Mouse (Mus musculus) forebrain, postnatal 0 days (tissue): ENCODE measurements at regions not wholly inside any gene's neighbourhood (a gene's known extent, or its start where the extent isn't known, plus 50 kb on each side); places are given as distances from the start of the nearest gene placed in this dataset.
A peak's percentile ranks its signal among the peaks of the same experiment; 100 is the strongest.

Experiments
- ATAC-seq: fragments of 200-750 bp; cut with Nextera tagmentation; 2 replicates; pipeline ENCODE4 v1.8.0; 2017; ENCODE audit warnings: mild to moderate bottlenecking, moderate library complexity
- DNase-seq: peaks from one replicate; pipeline ENCODE4 v3.0.0-alpha.2; 2015
- H3K27ac ChIP-seq: fragments of 300-500 bp; sonication (generic); 2 replicates; pipeline ENCODE4 v1.5.1; 2014; ENCODE audit warnings: low read depth, mild to moderate bottlenecking, antibody characterized with exemption, low read length, moderate library complexity, mixed read lengths
- H3K27me3 ChIP-seq: fragments of 300-500 bp; sonication (generic); 2 replicates; pipeline ENCODE4 v1.6.1; 2014; ENCODE audit warnings: mild to moderate bottlenecking, low read length, mixed read lengths; ENCODE audit not compliant: insufficient read depth
- H3K36me3 ChIP-seq: fragments of 300-500 bp; sonication (generic); 2 replicates; pipeline ENCODE4 v1.6.1; 2014; ENCODE audit warnings: mild to moderate bottlenecking, moderate library complexity; ENCODE audit not compliant: insufficient read depth
- H3K4me1 ChIP-seq: fragments of 300-500 bp; sonication (generic); 2 replicates; pipeline ENCODE4 v1.6.1; 2014; ENCODE audit warnings: antibody characterized with exemption; ENCODE audit not compliant: insufficient read depth
- H3K4me2 ChIP-seq: fragments of 300-500 bp; sonication (generic); 2 replicates; pipeline ENCODE4 v1.6.1; 2014; ENCODE audit warnings: low read depth, mild to moderate bottlenecking, moderate library complexity
- H3K4me3 ChIP-seq: fragments of 300-500 bp; sonication (generic); 2 replicates; pipeline ENCODE4 v1.5.1; 2014; ENCODE audit warnings: low read depth, low read length, mixed read lengths
- H3K9ac ChIP-seq: fragments of 300-500 bp; sonication (generic); 2 replicates; pipeline ENCODE4 v1.6.1; 2014; ENCODE audit warnings: mild to moderate bottlenecking
- H3K9me3 ChIP-seq: fragments of 300-500 bp; sonication (generic); 2 replicates; pipeline ENCODE4 v1.6.1; 2016; ENCODE audit warnings: low read length
- CTCF ChIP-seq: sonication (generic); IDR thresholded peaks from 2 replicates; pipeline ENCODE4 v1.5.1; 2016; ENCODE audit warnings: antibody characterized with exemption, control low read depth, low read depth
- WGBS: fragments of 180-500 bp; shearing (Covaris S2); extraction: QIAGEN DNeasy Blood & Tissue Kit; methylation state at CpG from one replicate; pipeline ENCODE4 v1.1.7; 2014; 5-methylcytosine and 5-hydroxymethylcytosine counted together

GRCm38 (mm10) chr3:21341916-21342315 lies 734.5 kb upstream of the Tbl1xr1 start:
- H3K4me3 ChIP-seq: no peak overlapping the region
- H3K36me3 ChIP-seq: no peaks in the 10 kb centered on the region
- ATAC-seq (no peak), DNase-seq (no peak)
- no peaks in the 10 kb centered on the region for H3K27me3 ChIP-seq
- H3K4me2 ChIP-seq: no peak overlapping the region
- TF ChIP-seq CTCF: no peak
- H3K27ac ChIP-seq: no peak overlapping the region
- no peaks in the 10 kb centered on the region for H3K4me1 ChIP-seq
- no peaks in the 10 kb centered on the region for H3K9me3 ChIP-seq
- H3K9ac ChIP-seq: no peak overlapping the region

GRCm38 (mm10) chr3:21343095-21343494 lies 733.4 kb upstream of the Tbl1xr1 start:
- H3K9ac ChIP-seq: no peak overlapping the region
- no peak overlapping the region for H3K27ac ChIP-seq
- H3K9me3 ChIP-seq: no peaks in the 10 kb centered on the region
- H3K27me3 ChIP-seq: no peaks in the 10 kb centered on the region
- no peaks in the 10 kb centered on the region for H3K36me3 ChIP-seq
- H3K4me1 ChIP-seq: no peaks in the 10 kb centered on the region
- TF ChIP-seq CTCF: no peak
- no peak overlapping the region for H3K4me2 ChIP-seq
- no peak for DNase-seq
- WGBS: 91% methylated on average over 1 of the region's 1 CpGs
- ATAC-seq: no peak
- H3K4me3 ChIP-seq: no peak overlapping the region

GRCm38 (mm10) chr3:21349421-21349820 lies 727.0 kb upstream of the Tbl1xr1 start:
- ATAC-seq (no peak), DNase-seq (no peak)
- no peak overlapping the region for H3K27ac ChIP-seq

GRCm38 (mm10) chr3:21356150-21356549 lies 720.3 kb upstream of the Tbl1xr1 start:
- WGBS: 53% methylated on average over 3 of the region's 3 CpGs
- Histone ChIP-seq H3K36me3 (no peaks in the 10 kb centered on the region), H3K9ac (no peak overlapping the region), H3K27me3 (no peaks in the 10 kb centered on the region), H3K4me2 (no peak overlapping the region), H3K4me3 (no peak overlapping the region), H3K4me1 (peaks cover 20% of the 10 kb centered on the region), H3K9me3 (no peaks in the 10 kb centered on the region), H3K27ac (peak overlapping the region; percentile 66)
- TF ChIP-seq CTCF: no peak
- ATAC-seq (no peak), DNase-seq (no peak)

More at GRCm38 (mm10) chr3:21349421-21349820, 727.0 kb upstream of the Tbl1xr1 start:
- no peaks in the 10 kb centered on the region for H3K27me3 ChIP-seq
- WGBS: 78% methylated on average over 3 of the region's 3 CpGs
- no peaks in the 10 kb centered on the region for H3K4me1 ChIP-seq
- no peaks in the 10 kb centered on the region for H3K9me3 ChIP-seq
- no peak overlapping the region for H3K4me2 ChIP-seq
- no peaks in the 10 kb centered on the region for H3K36me3 ChIP-seq
- TF ChIP-seq CTCF: no peak
- H3K4me3 ChIP-seq: no peak overlapping the region
- no peak overlapping the region for H3K9ac ChIP-seq

- H3K4me3 ChIP-seq: no peak overlapping the region
- WGBS: 14% methylated on average over 6 of the region's 6 CpGs
- H3K36me3 ChIP-seq: no peaks in the 10 kb centered on the region
- peak overlapping the region; percentile 13; the same call in 1 of the 2 replicates for H3K4me2 ChIP-seq
- H3K27ac ChIP-seq: peak overlapping the region; percentile 70
- DNase-seq (peak; percentile 90), ATAC-seq (peak; percentile 98)
- H3K9ac ChIP-seq: no peak overlapping the region
- no peaks in the 10 kb centered on the region for H3K9me3 ChIP-seq
- no peaks in the 10 kb centered on the region for H3K27me3 ChIP-seq
- TF ChIP-seq CTCF: no peak
- H3K4me1 ChIP-seq: peaks cover 20% of the 10 kb centered on the region
Observed at GRCm38 (mm10) chr3:21356831-21357712, 719.4 kb upstream of the Tbl1xr1 start.

GRCm38 (mm10) chr3:21358068-21358467 lies 718.4 kb upstream of the Tbl1xr1 start:
- DNase-seq (no peak), ATAC-seq (no peak)
- Histone ChIP-seq H3K9ac (no peak overlapping the region), H3K36me3 (no peaks in the 10 kb centered on the region), H3K4me3 (no peak overlapping the region), H3K27ac (no peak overlapping the region), H3K4me1 (peaks cover 20% of the 10 kb centered on the region), H3K4me2 (no peak overlapping the region), H3K27me3 (no peaks in the 10 kb centered on the region), H3K9me3 (no peaks in the 10 kb centered on the region)
- no peak for TF ChIP-seq CTCF
- WGBS: 90% methylated on average over 6 of the region's 6 CpGs

GRCm38 (mm10) chr3:21361069-21361468 lies 715.4 kb upstream of the Tbl1xr1 start:
- no peak overlapping the region for H3K4me2 ChIP-seq
- no peaks in the 10 kb centered on the region for H3K27me3 ChIP-seq
- no peaks in the 10 kb centered on the region for H3K9me3 ChIP-seq
- H3K9ac ChIP-seq: no peak overlapping the region
- WGBS: 90% methylated on average over 3 of the region's 3 CpGs
- DNase-seq (no peak), ATAC-seq (no peak)
- no peak overlapping the region for H3K4me3 ChIP-seq
- no peak for TF ChIP-seq CTCF
- no peaks in the 10 kb centered on the region for H3K36me3 ChIP-seq
- H3K27ac ChIP-seq: no peak overlapping the region
- H3K4me1 ChIP-seq: peaks cover 18% of the 10 kb centered on the region
